Mouse (Mus musculus): ENCODE results near the gene Cutal. TPM values are rescaled to one million over a fixed set of nuclear protein-coding genes. Genes with fewer than 3 reads are reported as not detected.

Cutal gene
- polyA plus RNA-seq, 1 experiment from 2014 or later, result 0.06 TPM

DNA sequence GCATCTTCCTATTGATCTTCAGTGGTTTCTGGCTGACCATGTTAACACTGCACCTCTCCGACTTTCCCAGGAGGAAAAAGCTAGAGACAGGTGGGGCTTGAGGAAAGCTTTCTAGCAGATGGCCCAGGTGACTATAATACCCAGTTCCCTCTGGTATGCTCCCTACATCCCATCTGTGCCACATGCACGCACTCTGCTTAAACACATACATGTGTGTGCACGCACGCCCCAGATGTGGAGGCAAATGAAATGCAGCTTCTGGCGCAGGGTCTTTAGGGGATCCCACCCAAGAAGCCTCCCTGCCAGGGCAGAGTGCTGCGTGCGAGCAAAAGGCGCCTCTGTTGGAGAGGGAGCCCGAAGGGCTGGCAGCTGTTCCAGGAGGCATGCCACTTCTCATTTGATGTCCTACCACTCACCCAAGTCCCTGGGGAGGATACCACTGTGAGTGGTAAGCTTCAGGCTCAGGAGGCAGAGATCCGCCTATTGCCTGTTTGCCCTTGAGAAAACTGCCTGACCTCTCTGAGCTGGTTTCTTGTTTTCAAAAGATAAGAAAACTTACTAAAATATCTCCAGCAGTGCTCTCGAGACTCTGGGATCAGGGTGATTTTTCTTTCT lies 67.0 kb downstream of the Cutal start:
- DNase-seq (ENCODE audit: extremely low spot score, low spot score), result no peak
- H3K27ac ChIP-seq, result no peak overlapping the region
- H3K4me1 ChIP-seq, result peaks cover 31% of the 10 kb centered on the region
- no peaks in the 10 kb centered on the region for H3K36me3 ChIP-seq (replicated peaks)
- no peak overlapping the region for H3K4me3 ChIP-seq
- H3K9me3 ChIP-seq, result no peaks in the 10 kb centered on the region
- 82% methylated on average over 11 of the region's 11 CpGs for WGBS
- H3K27me3 ChIP-seq (ENCODE audit: poor library complexity, severe bottlenecking), result no peaks in the 10 kb centered on the region

Other genes starting within 250 kb of the Cutal start
- 89.4 and 94.9 TPM in 2 replicates for gene Gapvd1, start 119.2 kb upstream of the Cutal start, polyA plus RNA-seq (2016; fragmentation: Nextera tagmentation; extraction: Ambion mirVana)
- 821 and 974 TPM in 2 replicates for gene Hspa5, start 102.4 kb upstream of the Cutal start, polyA plus RNA-seq (2016; fragmentation: Nextera tagmentation; extraction: Ambion mirVana)
- 40.2 and 47.0 TPM in 2 replicates for gene Rabepk, start 74.5 kb upstream of the Cutal start, polyA plus RNA-seq (2016; fragmentation: Nextera tagmentation; extraction: Ambion mirVana)
- 78.7 and 80.9 TPM in 2 replicates for gene Fbxw2, start 48.1 kb upstream of the Cutal start, polyA plus RNA-seq (2016; fragmentation: Nextera tagmentation; extraction: Ambion mirVana)
- not detected in 2 replicates for gene Gm34653, start 41.4 kb upstream of the Cutal start, polyA plus RNA-seq (2016; fragmentation: Nextera tagmentation; extraction: Ambion mirVana)
- gene Psmd5, start 572 bp downstream of the Cutal start, polyA plus RNA-seq (2016; fragmentation: Nextera tagmentation; extraction: Ambion mirVana), result 127 and 135 TPM in 2 replicates
- gene Phf19, start 39.6 kb downstream of the Cutal start, polyA plus RNA-seq (2016; fragmentation: Nextera tagmentation; extraction: Ambion mirVana), result 2.7 and 3.0 TPM in 2 replicates
- 0.07 and 0.31 TPM in 2 replicates for gene Traf1, start 87.4 kb downstream of the Cutal start, polyA plus RNA-seq (2016; fragmentation: Nextera tagmentation; extraction: Ambion mirVana)
- 0.42 and 1.1 TPM in 2 replicates for gene Hc, start 187.0 kb downstream of the Cutal start, polyA plus RNA-seq (2016; fragmentation: Nextera tagmentation; extraction: Ambion mirVana)
- gene AI182371, start 227.1 kb downstream of the Cutal start, polyA plus RNA-seq (2016; fragmentation: Nextera tagmentation; extraction: Ambion mirVana), result 0.14 and 0.19 TPM in 2 replicates
- 29.5 and 29.9 TPM in 2 replicates for gene Cntrl, start 235.1 kb downstream of the Cutal start, polyA plus RNA-seq (2016; fragmentation: Nextera tagmentation; extraction: Ambion mirVana)

All from forebrain, embryonic 10.5 days (tissue).